Mouse (Mus musculus) midbrain, embryonic 10.5 days (tissue): ENCODE measurements around the gene Nudt1. TPM values are rescaled to one million over a fixed set of nuclear protein-coding genes. Genes with fewer than 3 reads are reported as not detected.
A peak's percentile ranks its signal among the peaks of the same experiment; 100 is the strongest.

Experiments
- DNase-seq: peaks from one replicate; pipeline ENCODE4 v3.0.0-alpha.2; 2017; ENCODE audit warnings: low spot score
- H3K27ac ChIP-seq: fragments of 300-500 bp; sonication (generic); replicated peaks from 2 replicates; pipeline ENCODE4 v1.5.1; 2016; ENCODE audit warnings: mild to moderate bottlenecking
- H3K27me3 ChIP-seq: fragments of 300-500 bp; sonication (generic); 2 replicates; pipeline ENCODE4 v1.6.1; 2016; ENCODE audit warnings: low read depth, mild to moderate bottlenecking; ENCODE audit not compliant: poor library complexity, severe bottlenecking
- H3K36me3 ChIP-seq: fragments of 300-500 bp; sonication (generic); 2 replicates; pipeline ENCODE4 v1.6.1; 2016; ENCODE audit warnings: mild to moderate bottlenecking, moderate library complexity
- H3K4me1 ChIP-seq: fragments of 300-500 bp; sonication (generic); 2 replicates; pipeline ENCODE4 v1.6.1; 2016
- H3K4me3 ChIP-seq: fragments of 300-500 bp; sonication (generic); 2 replicates; pipeline ENCODE4 v1.5.1; 2016; ENCODE audit warnings: mild to moderate bottlenecking, moderate library complexity
- H3K9me3 ChIP-seq: fragments of 300-500 bp; sonication (generic); replicated peaks from 2 replicates; pipeline ENCODE4 v1.6.1; 2016; ENCODE audit warnings: mild to moderate bottlenecking
- WGBS: fragments of 180-500 bp; shearing (Covaris S2); methylation state at CpG from one replicate; pipeline ENCODE4 v1.1.7; 2016; 5-methylcytosine and 5-hydroxymethylcytosine counted together
- polyA plus RNA-seq: library from polyadenylated mRNA; unstranded; fragments of >200 nt; fragmentation: Nextera tagmentation; extraction: Ambion mirVana; gene quantifications from 2 replicates; pipeline ENCODE4 v1.2.1, GENCODE M21; 2016

Gene Nudt1
- polyA plus RNA-seq, 1 experiment from 2014 or later = 58.6 TPM

DNA sequence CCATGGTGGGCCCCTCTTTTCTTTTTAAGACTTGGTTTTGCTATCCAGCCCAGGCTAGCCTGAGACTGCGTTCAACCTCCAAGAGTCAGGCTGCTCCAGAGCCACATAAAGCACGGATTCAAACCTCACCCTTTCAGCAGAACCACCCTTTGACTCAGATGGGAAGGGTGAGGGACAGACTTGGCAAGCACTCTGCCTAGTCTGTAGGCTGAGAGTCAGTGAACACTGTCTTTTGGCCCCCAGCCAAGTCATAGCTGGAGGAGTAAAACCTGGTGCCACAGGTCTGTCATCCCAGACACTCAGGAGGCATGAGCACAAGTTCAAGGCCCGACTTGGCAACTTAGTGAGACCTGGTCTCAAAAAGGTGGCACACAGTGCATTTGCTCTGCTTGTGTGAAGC is 4.7 kb upstream of the Nudt1 start:
- WGBS = 87% methylated on average over 3 of the region's 3 CpGs
- DNase-seq = no peak
- peaks cover 43% of the 10 kb centered on the region for H3K36me3 ChIP-seq

GRCm38 (mm10) chr5:140321756-140322575 is 510 bp downstream of the Nudt1 start:
- Histone ChIP-seq H3K4me1 (peaks cover 26% of the 10 kb centered on the region), H3K27ac (peak overlapping the region; percentile 97), H3K4me3 (peak overlapping the region; percentile 100), H3K36me3 (peaks cover 28% of the 10 kb centered on the region), H3K9me3 (no peaks in the 10 kb centered on the region), H3K27me3 (no peaks in the 10 kb centered on the region)
- 2% methylated on average over 17 of the region's 17 CpGs for WGBS
- DNase-seq = peak; percentile 22

More for the DNA sequence above, 4.7 kb upstream of the Nudt1 start:
- Histone ChIP-seq H3K4me1 (peaks cover 26% of the 10 kb centered on the region), H3K27ac (no peak overlapping the region), H3K27me3 (no peaks in the 10 kb centered on the region), H3K9me3 (no peaks in the 10 kb centered on the region), H3K4me3 (no peak overlapping the region)

DNA sequence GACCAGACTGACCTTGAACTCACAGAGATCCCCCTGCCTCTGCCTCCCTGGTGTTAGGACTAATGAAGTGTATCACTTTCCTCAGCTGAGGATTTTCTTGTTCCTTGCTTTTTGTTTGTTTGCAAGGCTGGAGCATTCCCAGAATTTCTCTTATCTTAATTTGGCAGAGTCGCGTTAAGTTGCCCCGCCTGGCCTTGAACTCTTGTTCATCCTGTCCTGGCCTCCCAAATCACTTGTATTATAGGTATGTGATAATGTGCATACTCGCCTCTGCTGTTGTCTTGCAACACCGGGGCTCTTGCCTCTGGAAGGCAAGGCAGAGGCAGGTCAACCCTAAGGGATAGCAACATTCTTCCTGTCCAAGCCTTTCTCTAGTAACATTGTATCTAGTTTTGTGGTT is 2.6 kb downstream of the Nudt1 start:
- 90% methylated on average over 5 of the region's 5 CpGs for WGBS

DNA sequence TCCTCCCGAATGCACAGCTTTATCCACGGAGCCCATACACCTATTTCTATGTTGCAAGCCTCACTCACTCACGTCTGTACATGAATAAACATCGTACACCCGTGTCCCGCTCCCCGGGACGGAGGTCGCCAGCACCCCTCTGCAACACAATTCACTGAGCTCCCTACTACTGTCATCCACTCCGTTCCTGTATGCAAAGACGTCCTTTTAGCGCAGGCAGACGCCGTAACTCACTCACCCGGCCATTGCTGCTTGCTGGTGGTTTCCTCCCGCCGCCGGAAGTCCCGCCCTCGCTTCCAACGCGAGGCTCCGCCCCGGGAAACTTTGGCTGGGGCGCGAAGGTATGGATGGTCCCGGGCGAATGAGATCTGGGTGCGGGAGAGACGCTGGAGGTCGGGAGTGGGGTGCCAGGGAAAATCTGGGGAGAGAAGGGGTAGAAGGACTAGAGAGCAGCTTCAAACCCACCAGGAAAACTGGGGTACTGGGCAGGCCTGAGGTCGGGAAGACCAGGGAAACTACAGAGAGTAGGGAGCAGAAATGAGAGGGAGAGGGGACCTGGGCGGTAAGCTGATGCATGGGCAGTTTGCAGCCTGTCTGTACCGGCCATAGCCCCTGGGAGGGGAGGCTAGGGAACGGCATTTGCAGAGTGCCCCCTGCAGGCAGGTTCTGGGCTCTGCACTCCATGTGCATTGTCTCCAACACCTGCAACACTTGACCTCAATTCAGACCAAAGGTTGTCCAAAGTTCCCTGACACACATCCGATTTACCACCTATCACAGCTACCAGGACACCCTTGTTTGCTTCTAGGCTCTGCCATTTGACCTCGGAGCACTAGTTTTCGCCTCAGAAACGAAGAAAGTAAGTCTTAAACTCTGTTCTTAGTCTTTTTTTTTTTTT is 10.4 kb downstream of the Nudt1 start, which contains the start of gene Mrm2:
Gene Mrm2 (minus strand): TSS at position 284 of the 898 bp plus-strand sequence.
- no peaks in the 10 kb centered on the region for H3K9me3 ChIP-seq
- peaks cover 50% of the 10 kb centered on the region for H3K36me3 ChIP-seq
- no peaks in the 10 kb centered on the region for H3K27me3 ChIP-seq
- peak; percentile 88 for DNase-seq
- under 1% methylated on average over 39 of the region's 39 CpGs for WGBS
- H3K4me1 ChIP-seq = peaks cover 20% of the 10 kb centered on the region
- H3K27ac ChIP-seq = peak within 1 kb of the TSS; percentile 94
- H3K4me3 ChIP-seq = peak within 1 kb of the TSS; percentile 70

More for the DNA sequence above, 2.6 kb downstream of the Nudt1 start:
- Histone ChIP-seq H3K4me3 (no peak overlapping the region), H3K4me1 (peaks cover 21% of the 10 kb centered on the region), H3K27ac (no peak overlapping the region), H3K9me3 (no peaks in the 10 kb centered on the region), H3K36me3 (peaks cover 46% of the 10 kb centered on the region), H3K27me3 (no peaks in the 10 kb centered on the region)
- no peak for DNase-seq

DNA sequence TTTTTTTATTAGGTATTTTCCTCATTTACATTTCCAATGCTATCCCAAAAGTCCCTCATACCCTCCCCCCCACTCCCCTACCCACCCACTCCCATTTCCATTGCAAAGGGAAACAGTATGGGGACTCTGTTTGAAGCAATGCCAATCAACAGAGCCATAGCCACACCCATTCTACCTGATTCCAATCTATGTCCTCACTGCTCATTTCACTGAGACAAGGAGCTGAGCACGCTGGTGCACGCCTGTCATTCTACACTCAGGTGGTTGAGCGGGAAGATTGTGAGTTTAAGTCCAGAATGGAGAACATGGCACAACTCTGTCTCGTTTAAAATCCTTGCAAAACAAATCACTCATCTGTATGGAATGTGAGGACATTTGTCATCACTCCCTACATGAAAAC is 11.1 kb downstream of the Nudt1 start:
- peaks cover 48% of the 10 kb centered on the region for H3K36me3 ChIP-seq
- H3K4me3 ChIP-seq = peak overlapping the region; percentile 70
- peaks cover 20% of the 10 kb centered on the region for H3K4me1 ChIP-seq
- no peaks in the 10 kb centered on the region for H3K27me3 ChIP-seq
- peak overlapping the region; percentile 94 for H3K27ac ChIP-seq
- no peaks in the 10 kb centered on the region for H3K9me3 ChIP-seq
- WGBS = 65% methylated on average over 4 of the region's 4 CpGs
- no peak for DNase-seq

DNA sequence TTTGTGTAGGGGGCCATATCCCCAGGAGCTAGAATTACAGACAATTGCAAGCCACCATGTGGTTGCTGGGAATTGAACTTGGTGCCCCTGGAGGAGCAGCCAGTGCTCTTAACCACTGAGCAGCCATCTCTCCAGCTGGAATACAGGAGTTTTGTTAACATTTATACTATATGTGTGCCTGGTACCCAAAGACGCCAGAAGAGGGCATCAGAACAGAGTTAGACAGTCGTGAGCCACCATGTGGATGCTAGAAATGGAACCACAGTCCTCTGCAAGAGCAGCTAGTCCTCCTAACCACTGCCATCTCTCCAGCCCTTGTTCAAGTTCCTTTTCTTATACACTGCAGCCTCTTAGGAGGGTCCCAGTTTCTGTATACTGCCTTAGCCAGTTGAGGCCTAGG is 12.2 kb downstream of the Nudt1 start:
- Histone ChIP-seq H3K4me3 (no peak overlapping the region), H3K4me1 (peaks cover 20% of the 10 kb centered on the region), H3K27ac (no peak overlapping the region), H3K9me3 (peaks cover 2% of the 10 kb centered on the region; the same call in 1 of the 2 replicates), H3K27me3 (no peaks in the 10 kb centered on the region), H3K36me3 (peaks cover 48% of the 10 kb centered on the region)
- peak; percentile 25 for DNase-seq
- WGBS = 47% methylated on average over 2 of the region's 2 CpGs

GRCm38 (mm10) chr5:140336680-140337079 is 15.2 kb downstream of the Nudt1 start:
- peaks cover 4% of the 10 kb centered on the region; the same call in 1 of the 2 replicates for H3K9me3 ChIP-seq
- peak; percentile 41 for DNase-seq
- H3K36me3 ChIP-seq = peaks cover 59% of the 10 kb centered on the region
- no peaks in the 10 kb centered on the region for H3K27me3 ChIP-seq
- 89% methylated on average over 1 of the region's 1 CpGs for WGBS
- H3K4me1 ChIP-seq = peaks cover 8% of the 10 kb centered on the region
- H3K27ac ChIP-seq = no peak overlapping the region
- no peak overlapping the region for H3K4me3 ChIP-seq

- Histone ChIP-seq H3K4me1 (no peaks in the 10 kb centered on the region), H3K9me3 (peaks cover 4% of the 10 kb centered on the region; the same call in 1 of the 2 replicates), H3K36me3 (peaks cover 73% of the 10 kb centered on the region), H3K27me3 (no peaks in the 10 kb centered on the region), H3K27ac (no peak overlapping the region), H3K4me3 (no peak overlapping the region)
- 94% methylated on average over 4 of the region's 4 CpGs for WGBS
- DNase-seq = no peak
Observed at GRCm38 (mm10) chr5:140338779-140339178, 17.3 kb downstream of the Nudt1 start.

- no peak for DNase-seq
- Histone ChIP-seq H3K36me3 (peaks cover 82% of the 10 kb centered on the region), H3K27ac (no peak overlapping the region), H3K9me3 (peaks cover 4% of the 10 kb centered on the region; the same call in 1 of the 2 replicates), H3K4me3 (no peak overlapping the region), H3K27me3 (no peaks in the 10 kb centered on the region), H3K4me1 (no peaks in the 10 kb centered on the region)
- 93% methylated on average over 3 of the region's 3 CpGs for WGBS
Observed at GRCm38 (mm10) chr5:140339836-140340235, 18.4 kb downstream of the Nudt1 start.

GRCm38 (mm10) chr5:140342880-140343279 is 21.4 kb downstream of the Nudt1 start:
- peaks cover 88% of the 10 kb centered on the region for H3K36me3 ChIP-seq
- H3K27me3 ChIP-seq = no peaks in the 10 kb centered on the region
- H3K27ac ChIP-seq = no peak overlapping the region
- H3K4me1 ChIP-seq = no peaks in the 10 kb centered on the region
- 91% methylated on average over 4 of the region's 4 CpGs for WGBS
- no peak overlapping the region for H3K4me3 ChIP-seq
- no peak for DNase-seq
- peaks cover 4% of the 10 kb centered on the region; the same call in 1 of the 2 replicates for H3K9me3 ChIP-seq

- no peak overlapping the region for H3K27ac ChIP-seq
- WGBS = 94% methylated on average over 4 of the region's 4 CpGs
- H3K4me3 ChIP-seq = no peak overlapping the region
- H3K9me3 ChIP-seq = no peaks in the 10 kb centered on the region
- no peaks in the 10 kb centered on the region for H3K27me3 ChIP-seq
- H3K36me3 ChIP-seq = peaks cover 72% of the 10 kb centered on the region
- no peak for DNase-seq
- no peaks in the 10 kb centered on the region for H3K4me1 ChIP-seq
Observed at GRCm38 (mm10) chr5:140345244-140345643, 23.8 kb downstream of the Nudt1 start.

DNA sequence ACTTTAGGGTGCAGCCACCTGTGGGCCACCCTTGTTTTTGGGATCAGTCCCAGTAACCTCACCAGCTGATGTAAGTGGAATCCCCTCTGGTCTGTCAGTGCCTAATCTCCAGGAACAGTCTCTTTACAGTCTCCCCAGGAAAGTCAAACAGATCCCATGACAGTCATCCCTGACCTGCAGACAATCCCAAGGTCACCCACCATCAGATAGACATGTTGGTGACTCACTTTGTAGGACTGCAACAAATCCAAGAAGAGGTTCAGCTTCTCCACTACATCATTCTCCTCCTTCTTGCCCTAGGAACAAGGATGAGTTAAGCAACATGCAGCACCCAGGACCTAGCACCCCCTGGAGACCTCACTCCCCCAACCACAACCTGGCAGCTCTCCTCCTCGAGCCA is 24.6 kb downstream of the Nudt1 start:
- no peak for DNase-seq
- peaks cover 72% of the 10 kb centered on the region for H3K36me3 ChIP-seq
- no peaks in the 10 kb centered on the region for H3K9me3 ChIP-seq
- no peak overlapping the region for H3K27ac ChIP-seq
- WGBS = 87% methylated on average over 1 of the region's 1 CpGs
- no peaks in the 10 kb centered on the region for H3K4me1 ChIP-seq
- no peak overlapping the region for H3K4me3 ChIP-seq
- H3K27me3 ChIP-seq = no peaks in the 10 kb centered on the region
